Mouse (Mus musculus) heart, postnatal 4 days (tissue): ENCODE data around the gene Zmynd12. TPM values are rescaled to one million over a fixed set of nuclear protein-coding genes. Genes with fewer than 3 reads are reported as not detected.

ENCODE experiments used
- DNase-seq: peaks from one replicate; pipeline ENCODE4 v3.0.0; 2021
- total RNA-seq, 2 experiments: library from RNA; stranded (reverse); gene quantifications; 2 replicates each; pipeline ENCODE4 v1.2.3; 2021

Gene Zmynd12
- total RNA-seq, 2 experiments from 2014 or later = not detected

DNA sequence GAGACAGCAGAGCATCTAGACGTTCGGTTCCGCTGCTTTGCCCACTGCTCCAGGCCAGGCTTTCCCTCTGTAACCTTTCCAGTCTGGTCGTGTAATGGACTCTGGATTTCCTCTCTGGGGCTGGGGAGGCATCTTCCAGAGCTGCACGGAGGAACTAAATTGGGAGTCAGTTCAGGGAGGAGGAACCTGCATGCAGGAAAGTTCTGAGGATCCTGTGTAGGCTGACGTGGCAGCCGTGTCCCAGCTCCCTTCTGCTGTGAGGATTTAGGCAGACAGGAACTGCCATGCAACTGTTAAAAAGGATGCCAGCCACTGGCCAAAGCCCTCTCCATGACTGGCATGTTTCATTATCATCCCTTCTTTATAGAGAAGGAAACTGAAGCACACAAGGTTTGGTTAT is 27.8 kb downstream of the Zmynd12 start:
- no peak for DNase-seq

DNA sequence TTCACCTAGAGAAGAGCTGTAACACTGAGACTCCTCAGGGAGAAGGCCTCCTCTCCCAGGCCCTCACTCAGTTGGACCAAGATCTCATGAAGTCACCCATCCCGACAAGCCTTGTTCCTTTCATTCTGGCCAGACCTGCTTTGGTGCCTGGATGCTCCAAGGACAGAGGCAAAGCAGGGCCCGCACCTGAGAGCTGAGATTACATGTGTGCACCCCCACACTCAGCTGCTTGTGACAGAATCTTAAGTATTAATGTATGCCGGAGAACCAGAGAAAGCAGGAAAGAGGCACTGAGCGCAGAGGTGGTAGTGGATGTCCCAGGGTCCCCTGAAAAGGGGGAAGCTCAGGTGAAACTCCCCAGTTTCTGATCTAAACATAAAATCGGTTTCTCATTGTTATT is 30.5 kb downstream of the Zmynd12 start:
- DNase-seq = no peak

- DNase-seq = no peak
Observed at GRCm38 (mm10) chr4:119453533-119453932, 30.9 kb downstream of the Zmynd12 start.

GRCm38 (mm10) chr4:119460296-119460695 is 37.7 kb downstream of the Zmynd12 start:
- DNase-seq = peak; percentile 54

DNA sequence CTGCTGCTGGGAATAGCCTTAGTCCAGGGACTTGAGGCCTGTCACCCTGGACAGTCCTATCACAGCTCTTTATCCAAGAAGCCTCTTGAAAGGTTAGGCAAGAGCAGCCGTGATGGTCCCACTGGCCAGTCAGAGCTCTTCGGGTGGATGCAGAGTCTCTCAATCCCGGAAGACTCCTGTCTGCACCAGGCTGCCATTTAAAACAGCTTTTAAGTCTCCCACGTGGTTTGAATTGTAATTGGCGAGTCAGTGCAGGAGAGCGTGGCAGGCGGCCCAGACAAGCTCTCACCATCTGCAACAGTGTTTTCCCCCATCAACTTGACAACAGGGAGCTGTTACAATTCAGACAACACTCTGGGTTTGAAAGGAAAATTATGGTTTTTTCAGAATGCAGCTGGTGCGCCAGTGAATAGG is 38.1 kb downstream of the Zmynd12 start:
- peak; percentile 78 for DNase-seq

DNA sequence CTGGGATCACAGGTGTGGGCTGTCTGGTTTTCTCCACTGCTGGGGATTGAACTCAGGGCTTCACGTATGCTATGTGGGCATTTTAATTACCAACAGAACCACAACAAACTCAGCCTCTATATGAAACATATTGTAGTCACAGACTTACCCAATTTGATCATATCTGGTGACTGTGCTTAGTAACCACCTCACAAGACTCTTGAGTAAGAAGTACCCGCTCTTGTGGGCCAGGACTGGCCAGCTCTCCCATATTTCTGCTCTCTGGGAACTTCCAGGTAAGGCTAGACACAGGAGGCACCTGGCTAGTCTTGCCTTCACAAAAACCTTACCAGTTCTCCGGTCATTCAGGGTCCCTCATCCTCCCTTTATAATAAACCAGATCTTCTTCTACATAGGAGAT is 39.8 kb downstream of the Zmynd12 start:
- DNase-seq = no peak

DNA sequence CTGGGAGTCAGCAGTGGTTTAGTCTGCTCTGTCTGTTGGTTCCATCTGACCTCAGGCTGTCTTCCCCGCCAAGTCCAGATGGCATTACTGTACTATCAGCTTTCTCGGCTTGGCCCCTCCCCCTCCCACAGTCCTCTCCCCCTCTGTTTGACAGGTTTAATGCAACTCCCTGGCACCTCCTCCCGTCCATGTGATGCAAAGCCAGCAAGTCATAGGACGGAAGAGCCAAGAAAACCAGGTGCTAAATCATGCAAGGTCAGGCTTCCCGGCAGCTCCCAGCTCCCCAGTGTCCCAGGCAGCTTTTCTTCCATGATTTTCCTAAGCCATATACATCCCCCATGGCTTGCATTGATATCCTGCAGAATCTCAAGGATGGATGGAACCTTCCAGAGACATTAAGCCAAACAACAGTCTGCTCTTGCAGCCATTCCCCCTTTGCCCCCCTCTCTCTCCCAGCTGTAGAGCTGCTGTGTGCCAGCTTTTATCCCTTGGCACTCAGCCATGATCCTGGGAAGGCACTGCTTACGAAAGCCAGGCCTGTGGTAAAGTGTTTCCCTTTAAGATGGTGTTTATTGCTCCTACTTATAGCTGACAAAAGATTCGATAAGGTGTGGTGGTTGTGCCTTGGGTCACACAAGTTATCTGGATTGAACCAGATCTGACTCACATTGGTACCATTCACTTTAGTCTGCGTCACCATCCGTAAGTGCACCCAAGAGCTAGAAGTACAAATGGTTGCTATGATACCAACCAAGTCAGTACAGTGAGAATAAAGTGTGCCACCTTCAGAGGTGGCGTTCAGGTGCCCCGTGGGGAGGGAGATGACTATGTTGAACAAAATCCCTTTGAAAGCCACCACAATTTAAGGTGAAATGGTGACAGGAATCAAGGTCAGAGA is 40.5 kb downstream of the Zmynd12 start:
- DNase-seq = peak; percentile 82

DNA sequence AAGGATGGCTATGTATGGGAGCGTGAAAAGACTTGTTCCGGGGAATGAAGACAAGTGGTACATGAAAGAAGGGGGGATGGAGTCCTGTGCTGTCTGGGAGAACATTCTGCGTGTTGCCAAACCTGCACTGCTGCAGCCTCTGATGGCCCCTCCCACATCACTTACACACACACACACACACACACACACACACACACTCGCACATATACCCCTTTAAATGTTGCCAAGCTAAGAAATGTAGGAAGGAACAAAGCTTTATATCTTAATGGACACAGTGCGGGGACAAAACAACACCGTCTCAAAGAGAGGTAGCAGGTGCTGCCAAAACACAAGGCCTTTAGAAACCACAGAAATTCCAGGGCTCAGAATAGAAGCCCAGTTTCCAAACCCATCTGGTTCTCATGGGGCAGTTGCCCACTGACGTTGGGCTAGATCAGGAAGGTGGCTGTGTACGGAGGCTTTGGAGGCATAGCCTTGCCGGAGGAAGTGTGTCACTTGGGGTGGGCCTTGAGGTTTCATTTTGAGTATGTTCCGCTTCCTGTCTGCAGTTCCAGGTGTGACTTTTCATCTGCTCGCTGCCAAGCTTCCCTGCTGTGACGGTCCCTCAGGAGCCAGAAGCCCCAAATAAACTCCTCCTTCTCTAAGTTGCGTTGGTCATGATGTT is 41.3 kb downstream of the Zmynd12 start:
- peak; percentile 14 for DNase-seq

GRCm38 (mm10) chr4:119465841-119466240 is 43.2 kb downstream of the Zmynd12 start:
- DNase-seq = no peak

DNA sequence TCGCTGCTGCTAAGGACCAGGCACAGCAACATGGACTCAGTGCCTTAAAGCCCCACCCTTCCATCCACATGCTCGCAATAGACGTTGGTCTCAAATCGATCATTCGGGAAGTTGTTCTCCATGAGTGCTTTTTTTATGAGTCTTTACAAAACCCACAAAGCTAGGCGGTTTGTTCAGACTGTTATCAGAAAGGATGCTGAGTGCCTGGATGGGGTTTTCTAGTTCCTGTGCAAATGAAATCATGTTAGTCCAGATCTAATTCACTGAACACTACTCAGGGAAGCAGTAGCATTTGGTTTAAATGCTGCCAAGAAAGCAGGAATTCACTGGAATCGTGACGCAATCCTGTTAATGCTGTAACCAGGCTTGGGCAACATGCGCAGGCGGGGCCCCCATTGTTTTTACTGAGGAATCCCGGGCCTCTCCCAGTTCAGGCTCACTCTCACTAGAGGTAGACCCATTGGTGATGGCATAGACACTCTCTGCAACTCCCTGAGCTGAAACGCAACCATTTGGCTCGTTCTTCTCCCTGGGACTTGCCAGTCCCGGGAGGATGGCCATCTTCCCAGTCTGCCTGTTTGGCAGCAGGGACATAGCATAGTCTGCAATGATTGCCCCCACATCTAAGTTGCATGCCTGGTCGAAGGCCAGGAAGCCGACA is 45.2 kb downstream of the Zmynd12 start:
- no peak for DNase-seq

DNA sequence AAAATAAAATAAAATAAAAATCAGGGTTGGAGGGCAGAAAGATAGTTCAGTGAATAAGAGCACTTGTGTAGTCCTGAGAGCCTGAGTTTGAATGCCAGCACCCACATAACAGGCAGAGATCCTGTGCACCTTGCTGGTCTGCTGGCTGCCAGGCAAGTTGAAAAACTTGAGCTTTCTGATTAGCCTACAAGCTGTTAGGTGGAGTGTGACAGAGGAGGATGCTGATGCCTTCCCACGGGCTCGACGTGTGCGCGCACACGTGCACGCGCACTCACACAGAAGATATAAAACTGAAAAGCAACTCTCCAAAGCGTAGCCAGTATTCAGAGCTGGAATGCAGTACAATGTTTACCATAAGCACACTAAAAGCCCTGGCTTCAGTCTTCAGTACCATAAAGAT is 49.9 kb downstream of the Zmynd12 start:
- no peak for DNase-seq

- DNase-seq = no peak
Observed at GRCm38 (mm10) chr4:119473150-119473549, 50.5 kb downstream of the Zmynd12 start.

DNA sequence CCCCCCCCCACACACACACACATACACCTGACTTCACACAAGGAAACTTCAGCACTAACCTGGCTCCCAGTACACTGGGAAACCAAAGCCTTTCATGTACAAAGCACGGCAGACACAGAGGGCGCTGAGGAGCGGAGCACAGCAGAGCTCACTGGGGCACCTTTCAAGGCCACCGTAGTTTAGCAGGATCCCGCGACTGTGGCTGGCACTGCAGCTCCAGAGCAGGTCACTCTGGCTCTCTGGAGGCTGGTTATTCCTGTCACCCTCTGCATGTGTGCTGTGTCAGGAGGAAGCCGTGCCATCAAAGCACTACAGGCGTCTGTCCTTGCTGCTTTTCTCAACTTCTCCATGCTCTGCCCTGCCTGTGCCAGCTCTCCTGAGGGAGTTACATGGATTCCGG is 60.4 kb downstream of the Zmynd12 start:
- peak; percentile 55 for DNase-seq

DNA sequence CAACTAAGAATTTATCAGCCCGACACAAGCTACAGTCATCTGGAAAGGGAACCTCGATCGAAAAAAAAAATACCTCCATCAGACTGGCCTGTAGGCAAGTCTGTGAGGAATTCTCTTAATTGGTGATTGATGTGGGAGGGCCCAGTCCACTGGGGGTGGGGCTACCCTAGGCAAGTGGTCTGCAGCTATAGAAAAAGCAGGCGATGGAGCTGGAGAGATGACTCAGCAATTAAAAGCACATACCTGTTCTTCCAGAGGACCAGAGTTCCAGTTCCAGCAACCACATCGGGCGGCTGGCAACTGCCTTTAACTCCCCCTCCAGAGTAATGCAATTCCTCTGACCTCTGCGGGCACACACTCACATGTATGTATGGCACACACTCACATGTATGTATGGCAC is 62.3 kb downstream of the Zmynd12 start:
- DNase-seq = no peak

DNA sequence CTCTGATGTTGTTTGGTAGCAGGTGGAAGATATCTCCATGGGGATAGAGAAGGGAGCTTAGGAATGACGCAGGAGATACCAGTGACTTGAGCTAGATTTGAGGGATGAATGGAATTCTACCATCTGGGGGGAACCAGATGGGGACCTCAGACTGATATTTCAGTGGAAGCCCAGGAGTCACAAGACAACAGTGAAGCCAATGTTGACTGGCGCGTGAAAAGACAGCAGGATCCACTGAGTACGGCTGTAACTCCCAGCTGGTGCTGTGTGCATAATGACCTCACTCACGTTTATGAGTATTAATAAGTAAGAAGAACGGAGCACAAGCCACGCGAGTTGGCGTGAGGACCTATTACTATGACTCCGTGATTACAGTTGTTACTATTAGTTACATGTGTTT is 67.1 kb downstream of the Zmynd12 start:
- DNase-seq = no peak

DNA sequence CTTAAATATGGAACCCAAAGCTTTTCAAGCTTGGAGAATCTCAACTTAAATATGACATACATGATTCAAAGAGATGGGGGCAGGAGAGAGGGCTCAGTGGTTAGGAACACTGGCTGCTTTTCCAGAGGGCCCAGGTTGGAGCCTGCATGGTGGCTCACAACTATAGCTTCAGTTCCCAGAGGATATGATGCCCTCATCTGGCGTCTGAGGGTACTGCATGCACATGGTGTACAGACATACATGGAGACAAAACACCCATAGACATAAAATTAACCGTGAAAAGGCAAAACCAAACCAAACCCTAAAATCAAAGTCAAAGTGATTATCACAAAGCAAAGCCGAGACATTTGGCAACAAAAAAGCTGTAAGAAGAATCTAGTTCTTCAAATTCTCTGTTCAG is 68.2 kb downstream of the Zmynd12 start:
- DNase-seq = peak; percentile 62

DNA sequence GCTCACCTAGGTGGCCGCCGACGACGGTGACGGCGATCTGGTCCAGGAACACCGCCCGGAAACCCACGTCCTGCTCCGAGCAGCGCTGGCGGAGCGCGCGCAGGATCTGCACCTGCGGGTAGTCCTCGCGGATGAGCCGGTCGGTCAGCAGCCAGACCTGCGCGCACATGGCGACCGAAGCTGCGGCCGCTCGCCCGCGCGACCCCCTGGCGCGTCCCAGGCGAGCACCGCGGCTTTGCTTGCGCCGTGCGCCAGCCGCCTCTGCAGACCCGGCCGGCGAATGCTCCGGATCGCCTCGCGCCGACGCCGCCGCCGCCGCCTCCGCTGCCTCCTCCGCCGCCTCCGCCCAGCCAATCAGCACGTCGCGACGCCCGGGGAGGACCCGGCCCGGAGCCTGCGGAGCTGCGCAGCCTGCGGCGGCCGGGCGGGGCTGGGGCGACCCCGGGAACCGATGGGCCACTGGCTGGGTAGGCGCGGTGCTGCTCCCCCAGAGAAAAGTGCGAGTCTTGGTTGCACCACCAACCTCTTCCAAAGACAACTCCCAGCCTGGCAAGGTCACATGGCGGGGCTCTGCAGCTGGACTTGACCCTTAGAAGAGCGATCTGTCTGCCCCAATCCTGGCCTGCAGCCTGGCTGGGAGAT is 69.8 kb downstream of the Zmynd12 start, which contains the start of gene Rimkla:
Gene Rimkla (minus strand): TSS at position 338 of the 642 bp plus-strand sequence.
- DNase-seq = peak; percentile 75

DNA sequence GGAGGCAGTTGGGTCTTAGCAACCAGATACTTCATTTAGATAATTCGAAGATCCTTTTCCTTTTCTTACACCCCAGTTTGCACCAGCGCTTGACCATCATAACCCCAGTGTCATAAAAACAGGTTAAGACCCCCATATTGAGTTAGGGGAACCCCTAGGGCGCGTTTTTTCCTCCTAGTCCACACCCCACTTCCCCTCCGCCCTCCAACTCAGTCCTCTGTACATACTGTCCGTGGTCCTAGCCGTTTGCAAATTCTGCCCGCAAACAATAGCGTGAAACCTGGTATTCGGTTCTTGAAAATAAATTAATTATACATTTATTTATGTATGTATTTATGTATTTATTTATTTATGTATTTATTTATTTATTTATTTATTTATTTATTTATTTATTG is 70.3 kb downstream of the Zmynd12 start:
- no peak for DNase-seq

- no peak for DNase-seq
Observed at GRCm38 (mm10) chr4:119498319-119498848, 75.8 kb downstream of the Zmynd12 start.

GRCm38 (mm10) chr4:119511591-119511990 is 89.0 kb downstream of the Zmynd12 start:
- DNase-seq = no peak

DNA sequence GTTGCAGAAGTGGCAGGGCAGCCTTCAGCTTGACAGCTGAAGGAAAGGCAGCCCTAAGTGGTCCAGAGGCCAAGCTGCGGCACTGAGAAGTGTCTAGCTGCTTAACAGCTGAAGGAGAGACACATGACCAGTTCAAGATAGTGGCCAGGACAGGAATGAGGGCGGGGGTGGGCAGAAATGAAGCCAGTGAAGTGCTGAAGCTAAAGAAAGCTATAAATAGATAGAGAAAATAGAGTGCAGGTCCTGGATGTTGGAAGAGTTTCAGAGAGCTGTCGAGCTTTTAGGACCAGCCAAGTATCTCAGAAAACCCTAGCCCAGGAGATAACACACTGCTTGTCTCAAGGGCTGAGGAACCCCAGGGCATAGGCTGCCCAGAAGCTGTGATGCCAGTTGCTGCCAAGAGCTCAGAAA is 90.1 kb downstream of the Zmynd12 start:
- DNase-seq = peak; percentile 48
